ENCODE assay signal across 20 mouse cellular contexts in genomic region chr5:76411697-76412096, GRCm38 (mm10). TPM values are rescaled to one million over a fixed set of nuclear protein-coding genes. Genes with fewer than 3 reads are reported as not detected.
DNase-seq lines count a peak whose midpoint lies in the region; ATAC-seq and TF ChIP-seq lines count a peak whose summit lies in the region.
"Had no signal": no experiment of that assay in that cellular context is flagged by ENCODE, and none has a peak within 500 bp of the region (broad histone marks: within the 10 kb centered on the region; RNA-seq: fewer than 3 reads in every experiment).

No protein-coding gene starts in this region.

- no peak overlapping the region for H3K27ac ChIP-seq in lung, embryonic 15.5 days
- H3K27ac ChIP-seq: embryonic facial prominence, embryonic 13.5 days; forebrain, embryonic 12.5 days had no signal

- no peak overlapping the region for H3K4me2 ChIP-seq in lung, embryonic 15.5 days
- H3K4me2 ChIP-seq: embryonic facial prominence, embryonic 13.5 days; forebrain, embryonic 12.5 days; heart, embryonic 12.5 days had no signal

- 36% methylated on average over 4 of the region's 4 CpGs for WGBS in lung, embryonic 15.5 days
- WGBS in lung, adult 2 months: 52% methylated on average over 4 of the region's 4 CpGs

- no peak overlapping the region for H3K9ac ChIP-seq in lung, embryonic 15.5 days
- H3K9ac ChIP-seq: embryonic facial prominence, embryonic 13.5 days; forebrain, embryonic 12.5 days; heart, embryonic 12.5 days had no signal

- no peak for TF ChIP-seq CTCF in lung, adult 2 months (IDR thresholded peaks at IDR 0.05; ENCODE audit: insufficient read depth, low read length)

- peak; percentile 56 for DNase-seq in kidney, postnatal 10 days
- no peak for DNase-seq in kidney, adult 8-10 months
- no peak for DNase-seq in lung, adult 2 months
- DNase-seq in lung, postnatal 25 days (ENCODE audit: low spot score): peak; percentile 2
- DNase-seq: adrenal gland, adult 2 months; adrenal gland, postnatal 25 days; cerebellum, adult 18-20 months; cerebellum, adult 9-11 months; cerebellum, postnatal 36 days; gastrocnemius, postnatal 10 days had no signal

- no peaks in the 10 kb centered on the region for H3K36me3 ChIP-seq in lung, embryonic 15.5 days
- H3K36me3 ChIP-seq: embryonic facial prominence, embryonic 13.5 days; forebrain, embryonic 12.5 days; heart, embryonic 12.5 days had no signal

- no peaks in the 10 kb centered on the region for H3K4me1 ChIP-seq in lung, embryonic 15.5 days
- H3K4me1 ChIP-seq in lung, adult 2 months (ENCODE audit: control insufficient read depth, insufficient read depth, low read length): no peaks in the 10 kb centered on the region
- H3K4me1 ChIP-seq: forebrain, embryonic 12.5 days; heart, embryonic 12.5 days had no signal

- no peak for TF ChIP-seq POLR2A in lung, adult 2 months (IDR thresholded peaks at IDR 0.05; ENCODE audit: borderline replicate concordance, extremely low read depth, low read depth, low read length)

- H3K4me3 ChIP-seq in lung, embryonic 15.5 days: no peak overlapping the region
- no peak overlapping the region for H3K4me3 ChIP-seq in lung, adult 2 months (replicated peaks; ENCODE audit: extremely low read depth, low read depth, low read length)
- H3K4me3 ChIP-seq: embryonic facial prominence, embryonic 13.5 days; forebrain, embryonic 12.5 days; heart, embryonic 12.5 days had no signal

- H3K27me3 ChIP-seq in lung, embryonic 15.5 days: no peaks in the 10 kb centered on the region
- H3K27me3 ChIP-seq: CH12.LX; embryonic facial prominence, embryonic 13.5 days; forebrain, embryonic 12.5 days; heart, embryonic 12.5 days; Patski had no signal

- no peaks in the 10 kb centered on the region for H3K9me3 ChIP-seq in lung, embryonic 15.5 days
- H3K9me3 ChIP-seq: embryonic facial prominence, embryonic 13.5 days; forebrain, embryonic 12.5 days; heart, embryonic 12.5 days had no signal

- ATAC-seq in lung, embryonic 15.5 days (ENCODE audit: borderline replicate concordance, extremely low read depth, low FRiP score, low TSS enrichment): peak; percentile 88
- ATAC-seq in activated CD4-positive, CD25-positive, alpha-beta regulatory T cell, adult 4 months: no peak
- ATAC-seq: forebrain, embryonic 16.5 days; Patski had no signal

RNA-seq across cellular contexts. Expression of gene Nmu, which starts 48.1 kb away (rescaled TPM):
- polyA plus RNA-seq in lung, embryonic 15.5 days (2015; fragmentation: Nextera tagmentation; extraction: Ambion mirVana): 0.19 and 0.26 TPM in 2 replicates
- polyA plus RNA-seq in lung, adult 2 months (2012; rRNA removed): 2.9 TPM in 1 of 2 replicates, not detected in the other
- polyA plus RNA-seq in activated CD4-positive, CD25-positive, alpha-beta regulatory T cell, adult 4 months (2017; shearing (Covaris generic)): not detected
- polyA plus RNA-seq: adrenal gland, adult 2 months; forebrain, embryonic 12.5 days; forebrain, embryonic 16.5 days; heart, embryonic 12.5 days; heart, embryonic 16.5 days; hindbrain, embryonic 11.5 days; Patski had no signal

Comparison
In these comparisons a context has a peak if more than half of its experiments do, and no peak if none do; other contexts are left out.
1. DNase-seq: peak in kidney, postnatal 10 days (single experiment) and lung, postnatal 25 days (single experiment); none in kidney, adult 8-10 months (0 of 2) and lung, adult 2 months (single experiment).